Mouse (Mus musculus) hindbrain, embryonic 10.5 days (tissue): ENCODE data around the gene Prpf18. TPM values are rescaled to one million over a fixed set of nuclear protein-coding genes. Genes with fewer than 3 reads are reported as not detected.
A peak's percentile ranks its signal among the peaks of the same experiment; 100 is the strongest.

Source experiments
- DNase-seq: peaks from one replicate; pipeline ENCODE4 v3.0.0-alpha.2; 2017; ENCODE audit warnings: low spot score
- H3K27ac ChIP-seq: fragments of 300-500 bp; sonication (generic); 2 replicates; pipeline ENCODE4 v1.5.1; 2016; ENCODE audit warnings: mild to moderate bottlenecking, moderate library complexity
- H3K27me3 ChIP-seq: fragments of 300-500 bp; sonication (generic); 2 replicates; pipeline ENCODE4 v1.6.1; 2016; ENCODE audit warnings: mild to moderate bottlenecking; ENCODE audit not compliant: poor library complexity, insufficient read depth, severe bottlenecking
- H3K36me3 ChIP-seq: fragments of 300-500 bp; sonication (generic); 2 replicates; pipeline ENCODE4 v1.6.1; 2016; ENCODE audit warnings: mild to moderate bottlenecking, moderate library complexity
- H3K4me1 ChIP-seq: fragments of 300-500 bp; sonication (generic); replicated peaks from 2 replicates; pipeline ENCODE4 v1.6.1; 2016; ENCODE audit warnings: mild to moderate bottlenecking
- H3K4me3 ChIP-seq: fragments of 300-500 bp; sonication (generic); 2 replicates; pipeline ENCODE4 v1.5.1; 2016; ENCODE audit warnings: mild to moderate bottlenecking, moderate library complexity
- H3K9me3 ChIP-seq: fragments of 300-500 bp; sonication (generic); 2 replicates; pipeline ENCODE4 v1.6.1; 2016; ENCODE audit warnings: mild to moderate bottlenecking, moderate library complexity
- WGBS: fragments of 180-500 bp; shearing (Covaris S2); methylation state at CpG from one replicate; pipeline ENCODE4 v1.1.7; 2016; 5-methylcytosine and 5-hydroxymethylcytosine counted together
- polyA plus RNA-seq: library from polyadenylated mRNA; unstranded; fragments of >200 nt; fragmentation: Nextera tagmentation; extraction: Ambion mirVana; gene quantifications from 2 replicates; pipeline ENCODE4 v1.2.1, GENCODE M21; 2016

Gene Prpf18
- polyA plus RNA-seq, 1 experiment from 2014 or later, result 36.1 TPM

DNA sequence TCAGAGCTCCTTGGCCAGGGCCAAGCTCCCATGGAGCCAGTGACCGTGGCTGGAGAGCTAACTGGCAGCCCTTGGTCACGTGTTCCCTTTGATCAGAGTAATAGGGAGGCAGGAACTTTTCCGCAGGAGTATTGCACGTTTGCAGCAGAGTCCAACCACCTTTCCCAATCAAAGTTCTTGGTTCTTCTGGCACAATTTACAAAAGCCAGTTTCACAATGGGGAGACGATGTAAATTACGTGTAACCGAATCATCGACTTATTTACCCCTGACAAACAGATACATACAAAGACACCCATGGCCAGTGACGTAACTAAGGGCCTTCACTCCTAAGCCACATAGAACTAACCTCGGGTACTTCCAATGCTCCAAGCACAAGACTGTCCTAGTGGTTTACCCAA, 42.5 kb downstream of the Prpf18 start:
- Histone ChIP-seq H3K27me3 (no peaks in the 10 kb centered on the region), H3K36me3 (peaks cover 99% of the 10 kb centered on the region), H3K27ac (no peak overlapping the region), H3K9me3 (no peaks in the 10 kb centered on the region), H3K4me1 (no peaks in the 10 kb centered on the region), H3K4me3 (no peak overlapping the region)
- 91% methylated on average over 10 of the region's 10 CpGs for WGBS
- DNase-seq, result no peak

DNA sequence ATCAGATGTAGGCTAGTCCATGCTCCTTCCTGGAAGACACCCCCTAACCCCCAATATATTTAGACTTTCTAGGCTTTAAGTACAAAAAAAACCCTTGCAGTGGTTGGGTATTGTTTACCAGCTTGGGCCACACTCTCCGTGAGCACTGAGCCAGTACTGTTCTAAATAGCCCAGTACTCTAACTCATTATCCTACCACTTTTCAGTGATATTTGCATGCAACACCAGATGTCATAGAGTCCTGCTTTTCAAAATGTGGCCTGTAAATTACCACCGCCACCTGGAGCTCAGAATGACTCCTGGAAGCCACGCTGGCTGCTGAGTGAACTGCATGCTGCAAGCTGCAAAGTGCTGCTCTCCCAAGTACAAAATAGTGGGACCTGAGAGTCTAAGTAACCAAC, 43.7 kb downstream of the Prpf18 start:
- no peak overlapping the region for H3K27ac ChIP-seq
- H3K4me3 ChIP-seq, result no peak overlapping the region
- H3K9me3 ChIP-seq, result no peaks in the 10 kb centered on the region
- WGBS, result 85% methylated on average over 3 of the region's 3 CpGs
- DNase-seq, result no peak
- H3K4me1 ChIP-seq, result no peaks in the 10 kb centered on the region
- no peaks in the 10 kb centered on the region for H3K27me3 ChIP-seq
- H3K36me3 ChIP-seq, result peaks cover 100% of the 10 kb centered on the region

DNA sequence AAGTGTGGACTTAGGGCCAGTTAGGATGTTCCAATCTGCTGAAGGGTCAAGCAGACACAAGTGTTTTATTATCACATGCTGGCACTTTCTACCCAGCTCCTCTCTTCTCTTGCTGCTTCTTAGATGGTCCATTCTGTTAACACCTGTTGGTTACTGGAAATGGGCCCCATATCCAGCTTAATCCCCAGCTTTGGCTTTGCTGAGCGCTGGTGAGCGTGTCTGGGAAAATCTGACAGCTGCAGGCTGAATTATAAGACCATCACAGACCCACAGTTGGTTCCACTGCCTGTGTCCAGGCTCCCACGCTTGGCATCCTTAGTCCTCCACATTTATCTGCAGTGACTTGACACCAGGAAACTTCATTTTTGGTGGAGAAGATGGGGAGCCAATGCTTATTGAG, 45.4 kb downstream of the Prpf18 start:
- no peaks in the 10 kb centered on the region for H3K9me3 ChIP-seq
- DNase-seq, result no peak
- no peak overlapping the region for H3K27ac ChIP-seq
- 96% methylated on average over 3 of the region's 3 CpGs for WGBS
- no peaks in the 10 kb centered on the region for H3K4me1 ChIP-seq
- H3K27me3 ChIP-seq, result no peaks in the 10 kb centered on the region
- no peak overlapping the region for H3K4me3 ChIP-seq
- H3K36me3 ChIP-seq, result peaks cover 100% of the 10 kb centered on the region

GRCm38 (mm10) chr2:4603361-4603945, 48.5 kb downstream of the Prpf18 start:
- H3K27me3 ChIP-seq, result no peaks in the 10 kb centered on the region
- H3K9me3 ChIP-seq, result no peaks in the 10 kb centered on the region
- peaks cover 100% of the 10 kb centered on the region for H3K36me3 ChIP-seq
- 87% methylated on average over 33 of the region's 33 CpGs for WGBS
- no peak overlapping the region for H3K4me3 ChIP-seq
- H3K27ac ChIP-seq, result peak overlapping the region; percentile 45; the same call in 1 of the 2 replicates
- DNase-seq, result no peak
- no peaks in the 10 kb centered on the region; the same call in 1 of the 2 replicates for H3K4me1 ChIP-seq

DNA sequence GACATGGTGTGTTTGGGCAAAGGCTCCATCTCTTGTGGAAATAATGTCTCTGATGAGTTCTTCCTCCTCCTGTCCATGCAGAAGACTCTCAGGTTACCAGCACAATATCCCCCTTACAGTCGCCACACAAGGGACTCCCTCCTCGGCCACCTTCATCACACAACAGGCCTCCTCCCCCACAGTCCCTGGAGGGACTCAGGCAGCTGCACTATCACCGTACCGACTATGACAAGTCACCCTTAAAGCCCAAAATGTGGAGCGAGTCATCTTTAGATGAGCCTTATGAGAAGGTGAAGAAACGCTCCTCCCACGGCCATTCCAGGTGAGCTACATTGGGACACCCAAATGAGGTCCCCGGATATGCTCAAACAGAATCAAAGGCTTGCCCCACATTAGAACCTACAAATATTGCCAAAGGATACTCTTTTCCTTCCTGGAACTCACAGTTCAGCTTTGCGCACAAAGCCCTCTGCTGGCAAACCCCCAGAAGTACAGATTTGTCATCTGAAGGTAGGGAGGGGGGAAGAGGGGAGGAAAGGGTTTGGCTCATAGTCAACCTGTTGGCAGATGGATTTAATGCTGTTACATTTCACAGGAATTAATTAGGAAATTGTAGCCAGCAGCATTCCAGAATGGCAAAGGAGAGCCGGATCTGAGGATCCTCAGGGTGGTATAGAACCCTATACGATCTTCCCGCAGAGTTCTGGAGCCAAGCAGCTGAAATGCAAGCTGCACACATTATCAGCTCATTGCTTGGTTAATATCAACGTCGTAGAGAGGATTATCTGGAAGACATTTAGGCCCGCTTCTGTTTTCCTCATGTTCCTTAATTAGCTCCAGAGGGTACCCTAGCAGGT, 50.7 kb downstream of the Prpf18 start:
- 68% methylated on average over 15 of the region's 15 CpGs for WGBS
- peaks cover 100% of the 10 kb centered on the region for H3K36me3 ChIP-seq
- no peaks in the 10 kb centered on the region; the same call in 1 of the 2 replicates for H3K4me1 ChIP-seq
- H3K27ac ChIP-seq, result no peak overlapping the region
- H3K4me3 ChIP-seq, result no peak overlapping the region
- peak; percentile 43 for DNase-seq
- H3K9me3 ChIP-seq, result no peaks in the 10 kb centered on the region
- no peaks in the 10 kb centered on the region for H3K27me3 ChIP-seq

DNA sequence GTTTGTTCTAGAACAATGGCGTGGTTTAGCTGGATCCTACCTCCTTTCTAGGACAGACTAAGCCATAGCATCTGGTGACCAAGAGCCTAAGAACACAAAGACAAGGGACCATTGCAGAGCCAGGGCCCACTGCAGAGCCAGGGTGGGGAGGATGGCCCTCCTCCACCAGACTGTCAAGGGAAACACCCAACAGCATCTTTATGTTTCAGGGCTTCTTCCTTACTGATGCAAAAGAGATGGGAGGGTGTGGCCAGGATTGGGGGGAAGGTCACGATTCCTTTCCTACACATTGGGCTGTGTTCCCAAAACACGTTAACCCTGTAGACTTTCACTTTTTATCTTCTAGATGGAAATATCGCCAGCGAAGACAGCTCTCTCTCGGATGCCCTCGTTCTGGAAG, 54.9 kb downstream of the Prpf18 start:
- Histone ChIP-seq H3K4me3 (no peak overlapping the region), H3K27ac (no peak overlapping the region), H3K36me3 (peaks cover 100% of the 10 kb centered on the region), H3K4me1 (no peaks in the 10 kb centered on the region; the same call in 1 of the 2 replicates), H3K9me3 (no peaks in the 10 kb centered on the region), H3K27me3 (no peaks in the 10 kb centered on the region)
- DNase-seq, result no peak
- WGBS, result 95% methylated on average over 7 of the region's 7 CpGs

GRCm38 (mm10) chr2:4593878-4594387, 58.0 kb downstream of the Prpf18 start:
- Histone ChIP-seq H3K36me3 (peaks cover 100% of the 10 kb centered on the region), H3K27ac (no peak overlapping the region), H3K4me1 (no peaks in the 10 kb centered on the region; the same call in 1 of the 2 replicates), H3K4me3 (no peak overlapping the region), H3K27me3 (no peaks in the 10 kb centered on the region), H3K9me3 (no peaks in the 10 kb centered on the region)
- WGBS, result 92% methylated on average over 3 of the region's 3 CpGs
- DNase-seq, result no peak

GRCm38 (mm10) chr2:4593433-4593832, 58.5 kb downstream of the Prpf18 start:
- Histone ChIP-seq H3K36me3 (peaks cover 100% of the 10 kb centered on the region), H3K27ac (no peak overlapping the region), H3K27me3 (no peaks in the 10 kb centered on the region), H3K9me3 (no peaks in the 10 kb centered on the region), H3K4me1 (peaks cover 2% of the 10 kb centered on the region), H3K4me3 (no peak overlapping the region)
- peak; percentile 40 for DNase-seq
- WGBS, result 41% methylated on average over 9 of the region's 9 CpGs

- WGBS, result 91% methylated on average over 7 of the region's 7 CpGs
- no peak overlapping the region for H3K27ac ChIP-seq
- no peaks in the 10 kb centered on the region for H3K27me3 ChIP-seq
- H3K9me3 ChIP-seq, result no peaks in the 10 kb centered on the region
- DNase-seq, result no peak
- no peak overlapping the region for H3K4me3 ChIP-seq
- peaks cover 100% of the 10 kb centered on the region for H3K36me3 ChIP-seq
- peaks cover 5% of the 10 kb centered on the region for H3K4me1 ChIP-seq
These were observed 59.2 kb downstream of the Prpf18 start for GRCm38 (mm10) chr2:4592666-4593065.

GRCm38 (mm10) chr2:4591647-4592046, 60.3 kb downstream of the Prpf18 start:
- Histone ChIP-seq H3K36me3 (peaks cover 100% of the 10 kb centered on the region), H3K4me3 (no peak overlapping the region), H3K27ac (no peak overlapping the region), H3K27me3 (no peaks in the 10 kb centered on the region), H3K4me1 (peaks cover 15% of the 10 kb centered on the region), H3K9me3 (no peaks in the 10 kb centered on the region)
- 84% methylated on average over 3 of the region's 3 CpGs for WGBS
- no peak for DNase-seq

GRCm38 (mm10) chr2:4587685-4588409, 64.1 kb downstream of the Prpf18 start:
- no peak overlapping the region for H3K4me3 ChIP-seq
- H3K9me3 ChIP-seq, result no peaks in the 10 kb centered on the region
- no peaks in the 10 kb centered on the region for H3K27me3 ChIP-seq
- H3K36me3 ChIP-seq, result peaks cover 91% of the 10 kb centered on the region
- H3K27ac ChIP-seq, result peak overlapping the region; percentile 60
- peak; percentile 50 for DNase-seq
- WGBS, result 65% methylated on average over 13 of the region's 13 CpGs
- peaks cover 21% of the 10 kb centered on the region for H3K4me1 ChIP-seq

GRCm38 (mm10) chr2:4586245-4586644, 65.7 kb downstream of the Prpf18 start:
- 80% methylated on average over 11 of the region's 11 CpGs for WGBS
- Histone ChIP-seq H3K4me1 (peaks cover 21% of the 10 kb centered on the region), H3K4me3 (no peak overlapping the region), H3K36me3 (peaks cover 91% of the 10 kb centered on the region), H3K9me3 (no peaks in the 10 kb centered on the region), H3K27me3 (no peaks in the 10 kb centered on the region), H3K27ac (0 out of 2 replicates have a peak overlapping the region, but pooled peaks have one; percentile 47)
- DNase-seq, result no peak
